Mouse (Mus musculus) thymus, adult 2 months (tissue): ENCODE data around the gene Rcan3.

ENCODE experiments used
- CTCF ChIP-seq: fragments of 200-500 bp; IDR thresholded peaks from 2 replicates; pipeline ENCODE4 v1.5.1; 2012; ENCODE audit warnings: mild to moderate bottlenecking, control low read depth, low read length, moderate library complexity, borderline replicate concordance; ENCODE audit not compliant: control insufficient read depth, poor library complexity, insufficient read depth; ENCODE audit errors: extremely low read depth
- POLR2A ChIP-seq: fragments of 200-500 bp; IDR thresholded peaks from 2 replicates; pipeline ENCODE4 v1.6.1; 2012; ENCODE audit warnings: mild to moderate bottlenecking, low read length, control low read depth, moderate library complexity; ENCODE audit not compliant: control insufficient read depth, poor library complexity, insufficient read depth; ENCODE audit errors: extremely low read depth

DNA sequence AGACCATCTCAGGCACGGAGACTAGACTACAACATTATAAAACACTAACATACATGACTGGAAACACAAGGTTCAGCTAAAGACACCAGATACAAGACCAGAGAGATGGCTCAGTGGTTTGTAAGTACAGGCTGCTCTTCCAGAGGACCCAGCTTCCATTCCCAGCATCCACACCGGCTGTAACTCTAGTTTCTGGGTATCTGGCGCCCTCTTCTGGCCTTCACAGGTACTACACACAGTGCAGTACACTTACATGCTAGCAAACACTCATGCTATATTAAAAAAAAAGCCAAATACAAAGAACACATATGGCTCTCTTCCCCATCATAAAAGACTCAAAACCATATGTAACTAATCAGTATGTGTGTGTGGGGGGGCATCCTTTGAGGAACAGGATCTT, 58.2 kb downstream of the Rcan3 start:
- no peak for TF ChIP-seq POLR2A
- no peak for TF ChIP-seq CTCF
